Mouse (Mus musculus) limb, embryonic 13.5 days (tissue): ENCODE measurements around the gene Hibch. TPM values are rescaled to one million over a fixed set of nuclear protein-coding genes. Genes with fewer than 3 reads are reported as not detected.

Experiments used
- ATAC-seq: fragments of 200-750 bp; cut with Nextera tagmentation; 2 replicates; pipeline ENCODE4 v1.8.0; 2017; ENCODE audit warnings: low read depth, moderate number of reproducible peaks, moderate TSS enrichment; ENCODE audit not compliant: low FRiP score
- H3K27ac ChIP-seq: fragments of 300-500 bp; sonication (generic); 2 replicates; pipeline ENCODE4 v1.5.1; 2015; ENCODE audit warnings: inconsistent platforms, mild to moderate bottlenecking, moderate library complexity
- H3K27me3 ChIP-seq: fragments of 300-500 bp; sonication (generic); 2 replicates; pipeline ENCODE4 v1.6.1; 2015; ENCODE audit warnings: mild to moderate bottlenecking, inconsistent platforms
- H3K36me3 ChIP-seq: fragments of 300-500 bp; sonication (generic); 2 replicates; pipeline ENCODE4 v1.6.1; 2015; ENCODE audit warnings: inconsistent platforms, mild to moderate bottlenecking, moderate library complexity
- H3K4me1 ChIP-seq: fragments of 300-500 bp; sonication (generic); 2 replicates; pipeline ENCODE4 v1.6.1; 2015; ENCODE audit warnings: inconsistent platforms
- H3K4me2 ChIP-seq: fragments of 300-500 bp; sonication (generic); replicated peaks from 2 replicates; pipeline ENCODE4 v1.6.1; 2015; ENCODE audit warnings: inconsistent platforms, mild to moderate bottlenecking, moderate library complexity
- H3K4me3 ChIP-seq: fragments of 300-500 bp; sonication (generic); 2 replicates; pipeline ENCODE4 v1.5.1; 2015; ENCODE audit warnings: moderate library complexity, mild to moderate bottlenecking, inconsistent platforms
- H3K9ac ChIP-seq: fragments of 300-500 bp; sonication (generic); 2 replicates; pipeline ENCODE4 v1.6.1; 2015; ENCODE audit warnings: mild to moderate bottlenecking, inconsistent platforms
- H3K9me3 ChIP-seq: fragments of 300-500 bp; sonication (generic); 2 replicates; pipeline ENCODE4 v1.6.1; 2016; ENCODE audit warnings: inconsistent platforms
- WGBS: fragments of 180-500 bp; shearing (Covaris S2); methylation state at CpG from one replicate; pipeline ENCODE4 v1.1.7; 2015; 5-methylcytosine and 5-hydroxymethylcytosine counted together
- polyA plus RNA-seq: library from polyadenylated mRNA; unstranded; fragments of >200 nt; fragmentation: Nextera tagmentation; extraction: Ambion mirVana; gene quantifications from 2 replicates; pipeline ENCODE4 v1.2.1, GENCODE M21; 2015

Gene Hibch
- 25.8 and 27.2 TPM in 2 replicates for polyA plus RNA-seq

- Histone ChIP-seq H3K9me3 (no peaks in the 10 kb centered on the region), H3K4me3 (peak within 1 kb of the TSS; percentile 63), H3K36me3 (no peaks in the 10 kb centered on the region), H3K4me1 (peaks cover 10% of the 10 kb centered on the region), H3K27me3 (no peaks in the 10 kb centered on the region), H3K9ac (peak within 1 kb of the TSS; percentile 79), H3K4me2 (peak within 1 kb of the TSS; percentile 70), H3K27ac (peak within 1 kb of the TSS; percentile 78; the same call in 1 of the 2 replicates)
- peak; percentile 100 for ATAC-seq
- WGBS, result 2% methylated on average over 45 of the region's 45 CpGs
Measured at GRCm38 (mm10) chr1:52844782-52845665, at the start of gene Hibch. Gene Hibch (plus strand): TSS chr1:52844929.

GRCm38 (mm10) chr1:52795927-52796326 is 48.8 kb upstream of the Hibch start:
- H3K9ac ChIP-seq, result no peak overlapping the region
- peaks cover 10% of the 10 kb centered on the region; the same call in 1 of the 2 replicates for H3K4me1 ChIP-seq
- WGBS, result 88% methylated on average over 2 of the region's 2 CpGs
- H3K36me3 ChIP-seq, result peaks cover 33% of the 10 kb centered on the region
- no peak for ATAC-seq
- no peaks in the 10 kb centered on the region for H3K27me3 ChIP-seq
- H3K4me3 ChIP-seq, result no peak overlapping the region
- no peak overlapping the region for H3K4me2 ChIP-seq
- no peaks in the 10 kb centered on the region for H3K9me3 ChIP-seq
- no peak overlapping the region for H3K27ac ChIP-seq

GRCm38 (mm10) chr1:52799056-52799726 is 45.5 kb upstream of the Hibch start:
- no peaks in the 10 kb centered on the region for H3K9me3 ChIP-seq
- H3K27ac ChIP-seq, result no peak overlapping the region
- peaks cover 10% of the 10 kb centered on the region; the same call in 1 of the 2 replicates for H3K4me1 ChIP-seq
- WGBS, result 57% methylated on average over 10 of the region's 10 CpGs
- no peak for ATAC-seq
- no peak overlapping the region for H3K9ac ChIP-seq
- no peak overlapping the region for H3K4me3 ChIP-seq
- H3K36me3 ChIP-seq, result peaks cover 7% of the 10 kb centered on the region
- no peaks in the 10 kb centered on the region for H3K27me3 ChIP-seq
- H3K4me2 ChIP-seq, result no peak overlapping the region

GRCm38 (mm10) chr1:52799772-52800171 is 45.0 kb upstream of the Hibch start:
- no peak overlapping the region for H3K4me3 ChIP-seq
- 73% methylated on average over 5 of the region's 5 CpGs for WGBS
- H3K4me1 ChIP-seq, result peaks cover 10% of the 10 kb centered on the region; the same call in 1 of the 2 replicates
- 0 out of 2 replicates have a peak, but pooled peaks cover 6% of the 10 kb centered on the region for H3K36me3 ChIP-seq
- H3K27me3 ChIP-seq, result no peaks in the 10 kb centered on the region
- no peak overlapping the region for H3K4me2 ChIP-seq
- H3K9me3 ChIP-seq, result no peaks in the 10 kb centered on the region
- H3K9ac ChIP-seq, result no peak overlapping the region
- ATAC-seq, result no peak
- no peak overlapping the region for H3K27ac ChIP-seq

GRCm38 (mm10) chr1:52800340-52800740 is 44.4 kb upstream of the Hibch start:
- Histone ChIP-seq H3K27me3 (no peaks in the 10 kb centered on the region), H3K27ac (no peak overlapping the region), H3K36me3 (0 out of 2 replicates have a peak, but pooled peaks cover 6% of the 10 kb centered on the region), H3K9ac (no peak overlapping the region), H3K4me1 (peaks cover 6% of the 10 kb centered on the region; the same call in 1 of the 2 replicates), H3K9me3 (no peaks in the 10 kb centered on the region), H3K4me3 (no peak overlapping the region), H3K4me2 (no peak overlapping the region)
- 71% methylated on average over 3 of the region's 3 CpGs for WGBS
- no peak for ATAC-seq

GRCm38 (mm10) chr1:52801651-52802050 is 43.1 kb upstream of the Hibch start:
- 88% methylated on average over 5 of the region's 5 CpGs for WGBS
- no peak overlapping the region for H3K4me2 ChIP-seq
- H3K27ac ChIP-seq, result no peak overlapping the region
- H3K9me3 ChIP-seq, result no peaks in the 10 kb centered on the region
- H3K4me1 ChIP-seq, result peaks cover 6% of the 10 kb centered on the region; the same call in 1 of the 2 replicates
- no peak overlapping the region for H3K4me3 ChIP-seq
- no peaks in the 10 kb centered on the region for H3K27me3 ChIP-seq
- H3K9ac ChIP-seq, result no peak overlapping the region
- H3K36me3 ChIP-seq, result 0 out of 2 replicates have a peak, but pooled peaks cover 6% of the 10 kb centered on the region
- ATAC-seq, result no peak

- Histone ChIP-seq H3K4me1 (peaks cover 6% of the 10 kb centered on the region; the same call in 1 of the 2 replicates), H3K27me3 (no peaks in the 10 kb centered on the region), H3K9ac (no peak overlapping the region), H3K4me2 (no peak overlapping the region), H3K9me3 (no peaks in the 10 kb centered on the region), H3K27ac (no peak overlapping the region), H3K4me3 (no peak overlapping the region), H3K36me3 (0 out of 2 replicates have a peak, but pooled peaks cover 6% of the 10 kb centered on the region)
- no peak for ATAC-seq
- 88% methylated on average over 5 of the region's 5 CpGs for WGBS
Measured at GRCm38 (mm10) chr1:52802406-52802975, 42.2 kb upstream of the Hibch start.

GRCm38 (mm10) chr1:52805041-52805440 is 39.7 kb upstream of the Hibch start:
- Histone ChIP-seq H3K9ac (no peak overlapping the region), H3K36me3 (peaks cover 14% of the 10 kb centered on the region), H3K4me3 (no peak overlapping the region), H3K27me3 (no peaks in the 10 kb centered on the region), H3K27ac (no peak overlapping the region), H3K9me3 (no peaks in the 10 kb centered on the region), H3K4me1 (no peaks in the 10 kb centered on the region), H3K4me2 (no peak overlapping the region)
- ATAC-seq, result no peak
- WGBS, result 71% methylated on average over 1 of the region's 1 CpGs

GRCm38 (mm10) chr1:52808456-52808855 is 36.3 kb upstream of the Hibch start:
- Histone ChIP-seq H3K27ac (no peak overlapping the region), H3K36me3 (peaks cover 18% of the 10 kb centered on the region), H3K9ac (no peak overlapping the region), H3K4me1 (no peaks in the 10 kb centered on the region), H3K4me3 (no peak overlapping the region), H3K4me2 (no peak overlapping the region), H3K9me3 (no peaks in the 10 kb centered on the region), H3K27me3 (no peaks in the 10 kb centered on the region)
- 92% methylated on average over 6 of the region's 6 CpGs for WGBS
- ATAC-seq, result no peak

GRCm38 (mm10) chr1:52816232-52816891 is 28.4 kb upstream of the Hibch start:
- Histone ChIP-seq H3K27me3 (no peaks in the 10 kb centered on the region), H3K9ac (peak overlapping the region; percentile 89; the same call in 1 of the 2 replicates), H3K4me3 (peak overlapping the region; percentile 72), H3K27ac (no peak overlapping the region), H3K36me3 (no peaks in the 10 kb centered on the region), H3K4me1 (peaks cover 27% of the 10 kb centered on the region), H3K4me2 (peak overlapping the region; percentile 79), H3K9me3 (no peaks in the 10 kb centered on the region)
- peak; percentile 9; the same call in 1 of the 2 replicates for ATAC-seq
- WGBS, result 48% methylated on average over 13 of the region's 13 CpGs
